Mouse (Mus musculus) limb, embryonic 14.5 days (tissue): ENCODE results near the gene Sltm. TPM values are rescaled to one million over a fixed set of nuclear protein-coding genes. Genes with fewer than 3 reads are reported as not detected.
"Not testable (repeated sequence)": the region's sequence is repeated elsewhere in the genome, so short reads cannot be mapped to it uniquely, and the experiment has no call there.

ENCODE experiments used
- ATAC-seq: fragments of 200-750 bp; cut with Nextera tagmentation; 2 replicates; pipeline ENCODE4 v1.8.0; 2017; ENCODE audit warnings: low read depth, moderate number of reproducible peaks, moderate TSS enrichment; ENCODE audit not compliant: low FRiP score
- DNase-seq: peaks from one replicate; pipeline ENCODE4 v3.0.0-alpha.2; 2015; ENCODE audit warnings: low spot score
- H3K27ac ChIP-seq: fragments of 300-500 bp; sonication (generic); replicated peaks from 2 replicates; pipeline ENCODE4 v1.5.1; 2014; ENCODE audit warnings: low read depth, mild to moderate bottlenecking, low read length, moderate library complexity, mixed read lengths
- H3K27me3 ChIP-seq: fragments of 300-500 bp; sonication (generic); 2 replicates; pipeline ENCODE4 v1.6.1; 2014; ENCODE audit warnings: low read length, mixed read lengths; ENCODE audit not compliant: control insufficient read depth, insufficient read depth
- H3K36me3 ChIP-seq: fragments of 300-500 bp; sonication (generic); 2 replicates; pipeline ENCODE4 v1.6.1; 2014; ENCODE audit warnings: mild to moderate bottlenecking, low read length, moderate library complexity, mixed read lengths; ENCODE audit not compliant: control insufficient read depth, insufficient read depth
- H3K4me1 ChIP-seq: fragments of 300-500 bp; sonication (generic); 2 replicates; pipeline ENCODE4 v1.6.1; 2014; ENCODE audit warnings: antibody characterized with exemption, low read length, mixed read lengths; ENCODE audit not compliant: control insufficient read depth, insufficient read depth
- H3K4me2 ChIP-seq: fragments of 300-500 bp; sonication (generic); replicated peaks from 2 replicates; pipeline ENCODE4 v1.6.1; 2014; ENCODE audit warnings: low read depth, mild to moderate bottlenecking, low read length, moderate library complexity; ENCODE audit not compliant: severe bottlenecking
- H3K4me3 ChIP-seq: fragments of 300-500 bp; sonication (generic); replicated peaks from 2 replicates; pipeline ENCODE4 v1.5.1; 2014; ENCODE audit warnings: low read length
- H3K9ac ChIP-seq: fragments of 300-500 bp; sonication (generic); 2 replicates; pipeline ENCODE4 v1.6.1; 2014; ENCODE audit warnings: mild to moderate bottlenecking, low read depth, low read length, moderate library complexity; ENCODE audit not compliant: severe bottlenecking
- H3K9me3 ChIP-seq: fragments of 300-500 bp; sonication (generic); 2 replicates; pipeline ENCODE4 v1.6.1; 2016; ENCODE audit warnings: low read length; ENCODE audit not compliant: control insufficient read depth
- POLR2A ChIP-seq: fragments of 200-500 bp; IDR thresholded peaks from 2 replicates; pipeline ENCODE4 v1.8.0; 2012; ENCODE audit warnings: inconsistent platforms, mild to moderate bottlenecking, moderate library complexity, borderline replicate concordance; ENCODE audit not compliant: insufficient read depth, insufficient read length; ENCODE audit errors: extremely low read depth
- WGBS: fragments of 180-500 bp; shearing (Covaris S2); extraction: QIAGEN DNeasy Blood & Tissue Kit; methylation state at CpG from one replicate; pipeline ENCODE4 v1.1.7; 2014; 5-methylcytosine and 5-hydroxymethylcytosine counted together
- polyA plus RNA-seq, 2 experiments: library from polyadenylated mRNA; depleted of rRNA in 1 of 2; stranded (reverse) in 1 of 2; unstranded in 1 of 2; fragments of >200 nt; fragmentation: Nextera tagmentation in 1 of 2; extraction: Ambion mirVana in 1 of 2; gene quantifications; 2 replicates each; pipeline versions ENCODE4 v1.2.1 to v1.2.3; 2012 to 2014

The Sltm gene
- polyA plus RNA-seq, 2 experiments: 49.8 to 52.8 TPM

DNA sequence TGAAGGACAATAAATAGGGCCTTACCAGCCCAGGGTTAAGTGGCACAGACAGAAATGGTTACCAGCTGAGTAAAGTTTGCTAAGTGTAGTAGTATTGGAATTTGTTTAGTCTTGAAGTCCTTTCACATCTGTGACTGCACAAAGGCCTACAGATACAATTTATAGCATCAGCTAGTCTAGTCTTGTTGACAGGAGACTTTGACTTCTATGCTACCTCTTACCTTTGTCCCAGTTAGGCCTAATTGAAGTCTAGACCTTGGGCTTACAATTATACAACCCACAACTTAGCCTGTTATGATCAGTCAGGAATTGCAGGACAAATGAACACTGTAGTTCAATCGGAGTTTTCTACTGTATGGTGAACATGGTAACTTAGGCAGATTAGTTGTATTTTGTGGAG, 9.0 kb downstream of the Sltm start:
- H3K9me3 ChIP-seq: peaks cover 9% of the 10 kb centered on the region; the same call in 1 of the 2 replicates
- H3K4me1 ChIP-seq: no peaks in the 10 kb centered on the region
- H3K36me3 ChIP-seq: peaks cover 27% of the 10 kb centered on the region
- H3K27me3 ChIP-seq: no peaks in the 10 kb centered on the region
- DNase-seq: no peak
- WGBS: 93% methylated on average over 1 of the region's 1 CpGs
- ATAC-seq: no peak
- H3K4me2 ChIP-seq: no peak overlapping the region
- H3K9ac ChIP-seq: no peak overlapping the region
- TF ChIP-seq POLR2A: no peak
- no peak overlapping the region for H3K4me3 ChIP-seq
- H3K27ac ChIP-seq: no peak overlapping the region

DNA sequence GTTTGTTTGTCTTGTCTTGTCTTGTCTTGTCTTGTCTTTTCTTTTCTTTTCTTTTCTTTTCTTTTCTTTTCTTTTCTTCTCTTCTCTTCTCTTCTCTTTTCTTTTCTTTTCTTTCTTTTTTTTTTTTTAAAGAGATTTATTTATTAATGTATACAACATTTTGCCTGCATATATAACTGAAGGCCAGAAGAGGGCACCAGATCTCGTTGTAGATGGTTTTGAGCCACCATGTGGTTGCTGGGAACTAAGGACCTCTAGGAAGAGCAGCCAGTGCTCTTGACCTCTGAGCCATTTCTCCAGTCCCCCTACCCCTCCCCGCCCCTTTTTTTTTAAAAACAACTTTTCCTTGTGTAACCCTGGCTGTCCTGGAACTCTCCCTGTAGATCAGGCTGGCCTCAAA, 9.7 kb downstream of the Sltm start:
- not testable (repeated sequence) for H3K27ac ChIP-seq, ATAC-seq

DNA sequence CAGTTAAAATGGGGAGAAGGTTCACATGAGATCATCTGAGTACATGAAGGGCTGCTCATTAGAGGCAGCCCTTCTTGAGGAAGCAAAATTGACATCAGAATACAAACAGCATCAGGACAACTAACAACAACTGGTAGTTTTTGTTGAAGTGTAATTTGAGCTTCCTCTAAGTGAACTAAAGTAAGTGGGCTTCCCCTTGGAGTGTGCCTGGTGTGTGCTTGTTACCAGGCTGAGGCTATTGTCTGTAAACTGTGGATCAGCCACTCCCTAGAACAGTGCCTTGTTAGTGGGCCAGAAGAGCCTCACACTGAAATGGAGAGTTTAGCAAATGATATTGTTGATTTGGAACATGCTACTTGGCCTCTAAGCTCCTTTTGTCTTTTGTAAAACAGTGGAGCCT, 12.9 kb downstream of the Sltm start:
- peaks cover 9% of the 10 kb centered on the region; the same call in 1 of the 2 replicates for H3K9me3 ChIP-seq
- no peak for TF ChIP-seq POLR2A
- no peak overlapping the region for H3K27ac ChIP-seq
- no peaks in the 10 kb centered on the region for H3K4me1 ChIP-seq
- no peak overlapping the region for H3K4me3 ChIP-seq
- H3K9ac ChIP-seq: no peak overlapping the region
- ATAC-seq (no peak), DNase-seq (no peak)
- no peaks in the 10 kb centered on the region for H3K27me3 ChIP-seq
- no peak overlapping the region for H3K4me2 ChIP-seq
- H3K36me3 ChIP-seq: peaks cover 18% of the 10 kb centered on the region

More for the DNA sequence above, 9.7 kb downstream of the Sltm start:
- H3K27me3 ChIP-seq, H3K9ac ChIP-seq, H3K4me3 ChIP-seq, H3K9me3 ChIP-seq, H3K4me1 ChIP-seq, DNase-seq, H3K4me2 ChIP-seq: not testable (repeated sequence)
- WGBS: 93% methylated on average over 2 of the region's 2 CpGs
- H3K36me3 ChIP-seq: peaks cover 27% of the 10 kb centered on the region

DNA sequence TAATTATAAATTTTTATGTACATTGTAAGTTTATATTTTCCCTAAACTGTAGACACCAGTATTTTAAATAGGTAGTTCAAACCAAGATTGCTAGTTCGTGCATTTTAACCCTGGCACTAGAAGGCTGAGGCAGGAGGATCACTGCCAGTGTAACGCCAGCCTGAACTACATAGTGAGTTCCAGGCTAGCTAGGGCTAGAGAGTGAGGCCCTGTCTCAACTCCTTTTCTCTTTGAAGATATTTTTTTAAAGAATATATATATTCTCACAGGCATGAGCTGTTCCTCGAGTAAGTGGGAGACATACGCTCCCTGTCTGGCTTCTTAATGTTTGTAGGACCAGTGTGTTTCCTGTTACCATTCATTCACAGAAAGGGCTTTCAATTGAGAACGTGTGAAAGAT, 14.2 kb downstream of the Sltm start:
- DNase-seq: no peak
- H3K9me3 ChIP-seq: peaks cover 9% of the 10 kb centered on the region; the same call in 1 of the 2 replicates
- no peak overlapping the region for H3K4me3 ChIP-seq
- H3K4me1 ChIP-seq: no peaks in the 10 kb centered on the region
- no peak overlapping the region for H3K27ac ChIP-seq
- H3K4me2 ChIP-seq: no peak overlapping the region
- no peaks in the 10 kb centered on the region for H3K27me3 ChIP-seq
- 94% methylated on average over 5 of the region's 5 CpGs for WGBS
- H3K9ac ChIP-seq: no peak overlapping the region
- ATAC-seq: no peak
- TF ChIP-seq POLR2A: no peak
- H3K36me3 ChIP-seq: peaks cover 16% of the 10 kb centered on the region

DNA sequence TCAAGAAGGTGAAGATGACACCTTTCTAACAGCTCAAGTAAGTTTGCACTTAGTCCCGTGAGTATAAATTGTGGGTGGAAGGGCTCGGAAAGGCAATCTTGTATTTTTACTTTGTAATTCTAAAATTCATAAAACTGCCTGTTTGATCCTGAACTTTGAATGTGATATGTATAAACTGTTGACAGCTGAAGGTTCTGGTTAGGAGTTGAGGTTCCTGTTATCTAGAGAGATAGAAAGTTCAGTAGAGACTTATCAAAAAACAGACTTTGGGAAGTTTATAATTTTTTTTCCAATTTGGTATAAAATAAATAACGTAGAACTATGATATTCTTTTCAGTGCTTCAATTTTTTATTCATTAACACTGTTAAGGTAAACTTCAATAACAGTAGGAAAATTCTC, 20.3 kb downstream of the Sltm start:
- H3K9me3 ChIP-seq: no peaks in the 10 kb centered on the region
- DNase-seq (no peak), ATAC-seq (no peak)
- 90% methylated on average over 3 of the region's 3 CpGs for WGBS
- no peak overlapping the region for H3K9ac ChIP-seq
- no peak for TF ChIP-seq POLR2A
- H3K27ac ChIP-seq: no peak overlapping the region
- peaks cover 8% of the 10 kb centered on the region; the same call in 1 of the 2 replicates for H3K36me3 ChIP-seq
- no peak overlapping the region for H3K4me3 ChIP-seq
- H3K4me1 ChIP-seq: no peaks in the 10 kb centered on the region
- no peak overlapping the region for H3K4me2 ChIP-seq
- no peaks in the 10 kb centered on the region for H3K27me3 ChIP-seq

DNA sequence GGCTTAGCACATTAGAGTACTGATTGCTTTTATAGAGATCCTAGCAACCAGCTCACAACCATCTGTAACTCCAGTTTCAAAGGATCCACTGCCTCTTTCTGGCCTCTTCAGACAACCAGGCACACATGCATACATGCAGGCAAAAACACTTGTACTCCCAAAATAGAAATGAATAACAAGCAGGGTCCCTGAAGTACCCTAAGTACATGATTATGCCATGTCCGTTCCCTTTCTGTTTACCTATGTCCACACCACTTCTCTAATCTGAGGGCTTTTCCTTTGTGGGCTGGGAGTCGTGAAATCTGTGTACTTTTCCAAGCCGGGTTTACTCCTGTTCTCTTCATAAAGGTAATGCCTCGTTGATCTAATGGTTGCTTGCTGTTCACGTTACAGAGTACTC, 25.1 kb downstream of the Sltm start:
- no peak for TF ChIP-seq POLR2A
- Histone ChIP-seq H3K4me1 (no peaks in the 10 kb centered on the region), H3K9ac (no peak overlapping the region), H3K36me3 (peaks cover 10% of the 10 kb centered on the region; the same call in 1 of the 2 replicates), H3K4me3 (no peak overlapping the region), H3K27ac (no peak overlapping the region), H3K4me2 (no peak overlapping the region), H3K9me3 (no peaks in the 10 kb centered on the region), H3K27me3 (no peaks in the 10 kb centered on the region)
- no peak for ATAC-seq
- no peak for DNase-seq
- WGBS: 82% methylated on average over 5 of the region's 5 CpGs
